Mouse (Mus musculus) heart, adult 2 months (tissue): ENCODE data around the gene Gpt2. TPM values are rescaled to one million over a fixed set of nuclear protein-coding genes. Genes with fewer than 3 reads are reported as not detected.
A peak's percentile ranks its signal among the peaks of the same experiment; 100 is the strongest.

Experiments used
- DNase-seq, 2 experiments: peaks; one replicate each; pipeline ENCODE4 v3.0.0; 2021
- H3K27ac ChIP-seq: fragments of 200-600 bp; 2 replicates; pipeline ENCODE4 v1.8.1; 2022
- H3K27me3 ChIP-seq: fragments of 200-500 bp; 2 replicates; pipeline ENCODE4 v1.6.1; 2012; ENCODE audit warnings: mild to moderate bottlenecking, low read length, inconsistent platforms, mixed read lengths; ENCODE audit not compliant: control insufficient read depth, insufficient read depth
- H3K36me3 ChIP-seq: fragments of 200-500 bp; 2 replicates; pipeline ENCODE4 v1.6.1; 2012; ENCODE audit warnings: low read length, inconsistent platforms; ENCODE audit not compliant: control insufficient read depth, insufficient read depth
- H3K4me1 ChIP-seq: fragments of 200-500 bp; 2 replicates; pipeline ENCODE4 v1.6.1; 2011; ENCODE audit warnings: low read length; ENCODE audit not compliant: control insufficient read depth, insufficient read depth
- H3K4me3 ChIP-seq: fragments of 200-600 bp; 2 replicates; pipeline ENCODE4 v1.8.1; 2022
- H3K79me2 ChIP-seq: fragments of 200-500 bp; replicated peaks from 2 replicates; pipeline ENCODE4 v1.6.1; 2012; ENCODE audit warnings: mild to moderate bottlenecking, inconsistent platforms, low read length, moderate library complexity, mixed read lengths; ENCODE audit not compliant: control insufficient read depth, insufficient read depth
- H3K9ac ChIP-seq: fragments of 200-500 bp; 2 replicates; pipeline ENCODE4 v1.6.1; 2012; ENCODE audit warnings: low read depth, mild to moderate bottlenecking, control low read depth, inconsistent platforms, low read length, mixed read lengths
- CTCF ChIP-seq: fragments of 200-600 bp; IDR thresholded peaks from 2 replicates; pipeline ENCODE4 v1.8.1; 2022; ENCODE audit warnings: antibody characterized with exemption, mild to moderate bottlenecking, moderate library complexity
- EP300 ChIP-seq: fragments of 200-500 bp; IDR thresholded peaks from 2 replicates; pipeline ENCODE4 v1.6.1; 2011; ENCODE audit warnings: low read depth, low read length, control low read depth; ENCODE audit not compliant: insufficient read depth
- POLR2A ChIP-seq: fragments of 200-500 bp; IDR thresholded peaks from 2 replicates; pipeline ENCODE4 v1.6.1; 2011; ENCODE audit warnings: mild to moderate bottlenecking, low read depth, low read length, control low read depth; ENCODE audit not compliant: insufficient read depth
- WGBS: fragments of 180-500 bp; shearing (Covaris S2); methylation state at CpG from one replicate; pipeline ENCODE4 v1.1.7; 2018; 5-methylcytosine and 5-hydroxymethylcytosine counted together
- intact Hi-C: fragments of 180-260 bp; cut with DNase I; formaldehyde crosslinking; loops from one replicate; pipeline ENCODE4 v1.15.1; 2025
- polyA plus RNA-seq: library from polyadenylated mRNA; depleted of rRNA; stranded (reverse); fragments of >200 nt; gene quantifications from 2 replicates; pipeline ENCODE4 v1.2.3, GENCODE M21; 2012
- total RNA-seq, 2 experiments: library from RNA; stranded (reverse); gene quantifications; 2 replicates each; pipeline ENCODE4 v1.2.3; 2021

Gene Gpt2
- total and polyA plus RNA-seq, 3 experiments, result 19.7 to 35.2 (median 32.4) TPM

GRCm38 (mm10) chr8:85500460-85500859, 8.1 kb downstream of the Gpt2 start:
- no peak for DNase-seq
- intact Hi-C loops, result loop anchor here (2.0 kb wide), 1 partner anchor 20 kb away; no protein-coding TSS in a partner anchor
- Histone ChIP-seq H3K9ac (no peak overlapping the region), H3K4me1 (peaks cover 5% of the 10 kb centered on the region), H3K27me3 (no peaks in the 10 kb centered on the region), H3K79me2 (no peaks in the 10 kb centered on the region), H3K27ac (no peak overlapping the region), H3K4me3 (no peak overlapping the region), H3K36me3 (no peaks in the 10 kb centered on the region)
- WGBS, result 64% methylated on average over 10 of the region's 10 CpGs
- TF ChIP-seq CTCF, result no peak
- no peak for TF ChIP-seq POLR2A
- TF ChIP-seq EP300, result no peak

GRCm38 (mm10) chr8:85500955-85501685, 8.7 kb downstream of the Gpt2 start:
- Histone ChIP-seq H3K36me3 (no peaks in the 10 kb centered on the region), H3K4me3 (no peak overlapping the region)
- WGBS, result 67% methylated on average over 11 of the region's 11 CpGs

GRCm38 (mm10) chr8:85502381-85502780, 10.0 kb downstream of the Gpt2 start:
- Histone ChIP-seq H3K79me2 (no peaks in the 10 kb centered on the region), H3K36me3 (no peaks in the 10 kb centered on the region), H3K4me3 (no peak overlapping the region), H3K4me1 (peaks cover 5% of the 10 kb centered on the region), H3K27ac (no peak overlapping the region), H3K27me3 (no peaks in the 10 kb centered on the region), H3K9ac (no peak overlapping the region)
- WGBS, result 55% methylated on average over 2 of the region's 2 CpGs
- intact Hi-C loops, result no loop called here
- TF ChIP-seq POLR2A, result no peak
- DNase-seq, result no peak

More at GRCm38 (mm10) chr8:85500955-85501685, 8.7 kb downstream of the Gpt2 start:
- no peaks in the 10 kb centered on the region for H3K79me2 ChIP-seq
- no peaks in the 10 kb centered on the region for H3K27me3 ChIP-seq
- H3K4me1 ChIP-seq, result peaks cover 5% of the 10 kb centered on the region
- peak; percentile 53 to 56 for DNase-seq
- no peak overlapping the region for H3K9ac ChIP-seq
- TF ChIP-seq POLR2A, result no peak
- no peak for TF ChIP-seq EP300
- intact Hi-C loops, result loop anchor here (2.0 kb wide), 1 partner anchor 20 kb away; no protein-coding TSS in a partner anchor
- H3K27ac ChIP-seq, result no peak overlapping the region

- Histone ChIP-seq H3K27ac (no peak overlapping the region), H3K27me3 (no peaks in the 10 kb centered on the region), H3K36me3 (no peaks in the 10 kb centered on the region), H3K79me2 (no peaks in the 10 kb centered on the region), H3K4me3 (no peak overlapping the region), H3K4me1 (peaks cover 5% of the 10 kb centered on the region), H3K9ac (no peak overlapping the region)
- TF ChIP-seq EP300 (no peak), CTCF (no peak), POLR2A (no peak)
- no peak for DNase-seq
- intact Hi-C loops, result no loop called here
- 48% methylated on average over 3 of the region's 3 CpGs for WGBS
Observed at GRCm38 (mm10) chr8:85503065-85503464, 10.7 kb downstream of the Gpt2 start.

GRCm38 (mm10) chr8:85504704-85505103, 12.3 kb downstream of the Gpt2 start:
- Histone ChIP-seq H3K9ac (no peak overlapping the region), H3K27me3 (no peaks in the 10 kb centered on the region), H3K27ac (no peak overlapping the region), H3K36me3 (no peaks in the 10 kb centered on the region), H3K4me3 (no peak overlapping the region), H3K4me1 (peaks cover 4% of the 10 kb centered on the region; the same call in 1 of the 2 replicates), H3K79me2 (no peaks in the 10 kb centered on the region)
- 92% methylated on average over 6 of the region's 6 CpGs for WGBS
- TF ChIP-seq CTCF (no peak), POLR2A (no peak), EP300 (no peak)
- intact Hi-C loops, result no loop called here
- no peak for DNase-seq

- H3K36me3 ChIP-seq, result no peaks in the 10 kb centered on the region
- no peak for DNase-seq
- no peak for TF ChIP-seq EP300
- no peak for TF ChIP-seq CTCF
- no peak for TF ChIP-seq POLR2A
- no peak overlapping the region for H3K27ac ChIP-seq
- intact Hi-C loops, result no loop called here
- no peak overlapping the region for H3K4me3 ChIP-seq
- no peaks in the 10 kb centered on the region for H3K4me1 ChIP-seq
- H3K9ac ChIP-seq, result no peak overlapping the region
- H3K79me2 ChIP-seq, result no peaks in the 10 kb centered on the region
- no peaks in the 10 kb centered on the region for H3K27me3 ChIP-seq
- WGBS, result 93% methylated on average over 4 of the region's 4 CpGs
Observed at GRCm38 (mm10) chr8:85506620-85507019, 14.2 kb downstream of the Gpt2 start.
